Mouse (Mus musculus) kidney, postnatal 10 days (tissue): Measurements from ENCODE around the gene Cbx5.
"Not testable (repeated sequence)": the region's sequence is repeated elsewhere in the genome, so short reads cannot be mapped to it uniquely, and the experiment has no call there.

Experiments used
- DNase-seq: peaks from one replicate; pipeline ENCODE4 v3.0.0; 2021; ENCODE audit warnings: mixed read lengths

Cbx5 gene

DNA sequence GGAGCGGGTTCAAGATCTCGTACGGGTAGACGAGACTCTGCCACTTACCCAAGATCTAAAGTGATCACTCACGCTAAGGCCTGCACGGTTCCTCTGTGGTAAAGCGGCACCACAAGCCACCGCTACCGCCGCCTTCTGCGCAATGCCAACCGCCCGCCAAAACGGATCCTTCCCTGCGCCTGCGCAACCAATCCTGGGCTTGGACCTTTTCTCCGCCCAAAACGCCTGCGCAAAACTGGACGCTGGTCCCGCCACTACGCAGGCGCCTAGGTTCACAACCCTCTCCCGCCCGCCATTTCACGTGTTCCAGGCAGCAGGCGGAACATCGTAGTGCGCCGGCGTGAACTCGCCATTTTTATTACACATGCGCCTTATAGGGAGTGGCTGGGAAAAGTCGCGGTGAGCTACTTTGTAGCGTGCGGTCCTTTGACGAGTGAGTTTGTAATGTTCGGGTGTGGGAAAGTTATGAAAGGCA lies at the start of gene Cbx5:
TSS of gene Cbx5 (minus strand) at position 132 of the 475 bp plus-strand sequence.
- peak; percentile 99 for DNase-seq

DNA sequence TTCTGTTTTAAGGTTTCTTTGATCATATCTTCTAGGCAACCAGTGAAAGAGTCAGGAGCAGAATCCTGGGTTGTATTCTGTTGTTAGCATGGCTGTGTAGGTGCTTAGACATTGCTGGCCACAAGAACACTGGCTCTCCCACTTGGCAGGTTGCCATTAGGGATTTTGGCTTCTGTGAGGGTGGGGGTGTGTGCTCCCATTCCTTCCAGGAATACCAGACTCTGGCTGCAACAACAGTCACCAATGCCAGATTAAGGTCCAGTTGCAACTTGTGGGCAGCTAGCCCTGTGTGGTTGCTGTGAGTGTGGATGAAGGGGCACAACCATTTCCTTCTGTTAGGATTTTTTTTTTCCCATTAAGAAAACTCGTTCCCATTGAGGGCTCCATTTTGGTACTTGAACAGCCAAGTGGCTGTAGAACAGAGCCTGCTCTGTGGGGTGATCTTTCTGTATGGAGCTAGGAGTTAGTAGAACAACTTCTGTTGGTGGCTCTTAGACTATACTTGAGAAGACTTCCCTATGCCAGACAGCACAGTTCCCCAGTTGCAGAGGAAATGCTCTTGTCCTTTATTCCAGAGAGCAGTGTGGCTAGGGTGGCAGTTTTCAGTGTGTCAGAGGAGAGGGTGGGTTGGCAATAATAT lies 46.3 kb upstream of the Cbx5 start:
- peak; percentile 56 for DNase-seq

DNA sequence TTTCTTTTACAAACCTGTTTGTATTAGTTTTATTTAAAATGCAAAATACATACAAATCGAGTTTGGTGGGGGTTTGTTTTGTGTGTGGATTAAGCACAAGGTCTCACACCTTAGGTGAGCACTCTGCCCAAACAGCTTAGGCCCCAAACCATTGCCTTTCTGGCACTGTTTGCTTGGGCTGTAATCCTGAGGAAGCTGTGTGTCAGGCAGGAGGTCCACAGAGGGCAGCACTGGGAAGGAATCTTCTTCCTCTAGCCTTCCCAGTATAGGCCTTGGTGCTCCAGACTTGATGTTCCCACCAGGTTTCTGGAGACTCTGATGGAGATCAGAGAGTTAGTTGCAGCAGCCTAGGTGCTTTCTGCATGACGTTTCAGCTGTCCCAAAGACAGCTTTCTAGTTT lies 45.0 kb upstream of the Cbx5 start:
- no peak for DNase-seq

DNA sequence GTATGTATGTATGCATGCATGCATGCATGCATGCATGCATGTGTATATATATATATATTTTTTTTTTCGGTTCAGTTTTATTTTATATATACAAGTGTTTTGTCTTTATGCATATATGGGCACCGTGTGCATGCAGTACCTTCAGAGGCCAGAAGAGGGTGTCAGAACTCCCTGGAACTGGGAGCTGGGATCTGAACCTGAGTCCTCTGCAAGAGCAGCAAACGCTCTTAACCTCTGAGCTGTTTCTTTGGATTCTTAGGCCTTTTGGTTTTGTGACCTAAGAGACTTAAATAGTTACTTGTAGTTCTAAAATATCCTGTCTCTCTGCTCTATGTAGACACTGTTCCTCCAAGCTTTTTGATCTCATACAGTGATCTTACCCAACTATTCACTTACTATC lies 44.5 kb upstream of the Cbx5 start:
- DNase-seq, result peak; percentile 70

DNA sequence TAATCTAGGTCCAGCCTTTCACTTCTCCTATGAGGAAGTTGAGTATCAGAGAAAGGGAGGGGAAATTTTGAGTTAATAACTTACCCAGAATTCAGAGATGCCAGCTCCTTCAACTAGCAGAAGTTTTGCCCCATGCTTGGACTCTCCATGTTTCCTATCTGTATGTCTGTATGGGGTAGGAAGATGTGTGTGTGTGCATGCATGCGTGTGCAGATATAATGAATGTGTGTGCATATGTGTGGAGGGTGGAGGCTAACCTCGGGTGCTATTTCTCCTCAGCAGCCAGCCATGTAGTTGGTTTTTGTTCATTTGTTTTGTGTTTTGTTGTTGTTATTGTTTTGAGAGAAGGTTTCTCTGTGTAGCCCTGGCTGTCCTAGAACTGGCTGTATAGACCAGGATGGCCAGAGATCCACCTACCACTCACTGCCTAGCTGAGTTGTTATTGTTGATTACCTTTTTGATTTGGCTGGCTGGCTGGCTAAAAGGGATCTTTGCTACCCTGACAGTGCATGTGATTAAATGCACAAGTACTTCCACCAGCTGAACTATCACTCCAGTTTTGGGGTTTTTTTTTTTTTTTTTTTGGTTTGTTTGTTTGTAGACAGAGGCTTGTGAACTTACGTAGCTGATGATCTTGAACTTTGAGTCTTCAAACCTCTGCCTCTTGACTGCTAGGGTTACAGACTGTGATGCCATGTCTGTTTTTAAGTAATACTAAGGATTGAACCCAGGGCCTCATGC lies 42.0 kb upstream of the Cbx5 start:
- DNase-seq, result no peak

DNA sequence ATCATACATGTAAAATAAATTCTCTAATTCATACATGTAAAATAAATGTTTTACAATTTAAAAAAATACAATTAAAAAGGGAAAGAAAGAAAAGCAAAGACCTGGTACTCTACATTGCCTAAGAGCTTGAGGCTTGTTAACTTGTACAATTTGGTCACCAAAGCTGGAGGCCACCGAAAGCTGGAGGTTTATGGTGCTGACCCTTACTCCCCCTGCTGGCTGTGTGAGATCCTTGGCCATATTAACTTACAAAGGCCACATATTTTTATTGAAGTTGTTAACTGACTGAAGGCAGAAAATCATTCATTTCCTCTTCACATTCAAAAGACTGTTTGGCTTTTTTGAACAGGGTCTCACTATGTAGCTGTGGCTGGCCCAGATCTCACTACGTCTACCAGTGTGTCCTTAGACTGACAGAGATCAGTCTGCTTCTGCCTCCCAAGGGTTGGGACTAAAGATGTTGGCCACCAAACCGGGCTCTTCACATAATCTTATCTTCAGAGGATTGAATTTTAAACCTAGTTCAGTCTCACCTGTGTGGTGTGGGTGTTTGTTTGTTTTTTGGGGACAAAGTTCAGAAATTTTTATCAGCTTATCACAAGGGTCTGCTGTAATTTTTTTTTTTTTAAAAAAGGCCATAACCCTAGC lies 41.3 kb upstream of the Cbx5 start:
- DNase-seq, result peak; percentile 67

DNA sequence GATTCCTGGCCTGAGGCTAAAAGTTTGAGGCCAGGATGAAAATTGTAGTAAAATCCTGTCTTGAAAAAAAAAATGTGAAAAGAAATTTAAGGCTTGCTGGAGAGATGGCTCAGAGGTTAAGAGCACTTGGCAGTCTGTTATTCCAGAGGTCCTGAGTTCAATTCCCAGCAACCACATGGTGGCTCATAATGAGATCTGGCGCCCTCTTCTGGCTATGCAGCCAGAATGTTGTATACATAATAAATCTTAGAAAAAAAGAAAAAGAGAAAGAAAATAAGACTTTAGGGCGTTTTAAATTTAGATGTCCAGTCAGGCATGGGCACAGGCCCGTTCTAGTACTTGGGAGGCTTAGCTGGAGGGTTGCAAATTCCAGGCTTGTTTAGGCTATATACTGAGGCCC lies 40.1 kb upstream of the Cbx5 start:
- DNase-seq, result peak; percentile 74

DNA sequence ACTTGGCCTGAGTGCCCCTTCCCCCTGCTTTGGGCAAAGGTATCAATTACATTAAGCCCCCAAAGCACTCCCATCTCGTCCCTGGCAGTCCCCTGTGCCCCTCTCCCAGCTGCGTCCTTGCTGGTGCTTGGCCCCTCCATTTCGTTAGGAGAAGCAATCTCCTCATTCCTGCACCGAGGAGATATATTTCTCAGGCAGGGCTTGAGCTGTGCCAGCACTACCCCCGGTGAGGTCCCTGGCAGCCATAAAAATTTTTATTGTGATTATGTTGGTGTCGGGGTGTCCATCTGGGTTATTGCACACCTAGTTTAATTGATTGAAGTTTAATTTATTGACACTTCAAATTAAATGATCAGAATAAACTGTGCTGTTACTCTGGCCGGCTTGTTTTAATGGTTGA lies 38.3 kb upstream of the Cbx5 start:
- DNase-seq, result no peak

DNA sequence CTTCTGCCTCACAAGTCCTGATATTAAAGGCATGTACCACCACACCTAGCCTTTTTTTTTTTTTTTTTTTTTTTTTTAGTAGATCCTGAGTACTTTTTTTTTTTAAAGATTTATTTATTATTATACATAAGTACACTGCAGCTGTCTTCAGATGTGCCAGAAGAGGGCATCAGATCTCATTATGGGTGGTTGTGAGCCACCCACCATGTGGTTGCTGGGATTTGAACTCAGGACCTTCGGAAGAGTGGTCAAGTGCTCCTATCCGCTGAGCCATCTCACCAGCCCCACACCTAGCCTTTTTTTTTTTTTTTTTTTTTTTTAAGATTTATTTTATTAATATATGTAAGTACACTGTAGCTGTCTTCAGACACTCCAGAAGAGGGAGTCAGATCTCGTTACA lies 36.3 kb upstream of the Cbx5 start:
- not testable (repeated sequence) for DNase-seq

DNA sequence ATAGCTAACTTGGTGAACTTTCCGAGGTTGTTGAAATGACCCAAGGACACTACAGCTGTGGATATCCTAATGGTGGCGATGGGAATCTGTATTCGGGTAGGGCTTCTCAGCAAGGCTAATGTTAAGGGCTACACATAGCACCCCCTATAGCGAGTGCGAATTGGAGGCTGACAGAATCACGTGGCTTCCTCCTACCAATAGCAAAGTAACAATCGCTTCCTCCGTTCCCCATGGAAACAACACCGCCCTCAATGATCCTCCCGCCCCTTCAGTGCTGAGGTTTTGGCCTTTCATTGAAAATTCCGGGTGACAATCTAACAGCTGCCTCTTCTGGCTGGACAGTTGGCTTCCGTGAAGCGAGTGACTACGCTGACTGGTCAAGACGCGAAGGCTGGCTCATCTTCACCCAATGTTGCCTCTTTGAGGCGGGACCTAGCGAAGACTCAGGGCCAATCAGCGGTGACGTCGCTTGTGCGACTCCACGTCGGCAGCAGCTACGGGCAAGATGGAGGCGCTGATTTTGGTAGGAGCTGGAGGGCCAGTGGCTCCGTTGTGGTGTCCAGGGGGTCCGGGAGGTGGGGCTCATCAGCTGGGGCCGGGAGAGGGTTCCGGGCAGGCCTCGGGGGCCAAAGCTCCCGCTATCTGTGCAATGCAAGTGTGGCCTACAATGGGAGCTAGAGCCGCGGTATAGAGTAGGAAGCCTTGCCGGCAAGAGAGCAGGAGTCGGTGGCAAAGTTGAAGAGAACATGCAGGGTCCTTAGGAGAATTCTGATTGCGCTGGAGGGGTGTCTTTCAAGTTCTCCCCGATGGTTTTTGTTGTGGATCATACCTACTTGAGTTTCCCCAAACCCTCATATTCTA lies 33.0 kb upstream of the Cbx5 start, which contains the start of gene Copz1:
TSS of gene Copz1 (plus strand) at position 296 of the 861 bp plus-strand sequence.
- DNase-seq, result peak; percentile 97

DNA sequence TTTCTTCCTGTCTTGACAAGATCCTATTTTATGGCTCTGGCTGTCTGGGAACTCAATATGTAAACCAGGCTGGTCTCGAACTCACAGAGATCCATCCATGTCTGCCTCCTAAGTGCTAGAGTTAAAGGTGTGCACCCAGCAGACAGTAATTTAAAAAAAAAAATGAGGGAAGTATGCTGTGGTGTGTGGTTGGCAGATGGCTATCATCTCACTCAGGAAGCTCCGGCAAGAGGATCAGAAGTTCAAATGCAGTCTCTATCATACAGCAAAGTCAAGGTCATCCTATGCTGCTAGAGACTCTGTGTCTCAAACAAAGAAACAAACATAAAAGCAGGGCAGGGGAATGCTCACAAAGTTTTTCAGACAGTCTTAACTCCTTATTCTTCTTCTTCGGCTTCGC lies 29.3 kb upstream of the Cbx5 start:
- no peak for DNase-seq

DNA sequence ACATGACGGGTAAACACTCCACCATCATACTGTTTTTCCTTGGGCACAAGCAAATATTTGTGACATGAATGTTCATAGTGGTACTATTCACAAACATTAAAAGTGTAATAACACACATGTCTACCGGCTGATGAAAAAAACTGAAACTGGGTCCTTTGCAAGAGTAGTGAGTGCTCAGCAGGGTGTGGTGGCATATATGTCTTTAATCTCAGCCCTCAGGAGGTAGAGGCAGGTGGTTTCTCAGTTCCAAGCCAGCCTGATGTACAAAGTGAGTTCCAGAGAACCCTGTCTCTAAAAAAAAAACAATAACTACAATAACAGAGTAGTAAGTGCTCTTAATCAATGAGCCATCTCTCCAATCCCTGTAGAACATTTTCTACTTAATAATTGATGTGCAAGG lies 25.2 kb upstream of the Cbx5 start:
- no peak for DNase-seq

DNA sequence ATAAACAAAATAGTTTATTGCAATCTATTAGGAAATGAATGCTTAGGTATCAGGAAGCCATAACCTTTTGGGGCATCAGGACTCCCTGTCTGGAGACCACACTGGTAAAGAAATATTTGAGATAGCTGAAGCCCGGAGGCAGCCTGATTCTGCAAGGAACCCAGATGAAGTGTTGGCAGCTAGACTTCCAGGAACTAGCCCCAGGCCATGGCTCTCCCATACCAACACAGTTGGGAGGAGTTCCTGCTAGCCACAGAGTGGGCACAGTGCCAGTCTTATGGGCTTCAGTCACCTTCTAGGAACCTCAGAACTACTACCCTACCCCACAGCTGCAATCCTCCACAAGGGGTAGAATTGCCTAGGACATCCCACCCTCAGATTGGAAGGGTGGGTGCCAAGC lies 20.4 kb upstream of the Cbx5 start:
- peak; percentile 44 for DNase-seq

DNA sequence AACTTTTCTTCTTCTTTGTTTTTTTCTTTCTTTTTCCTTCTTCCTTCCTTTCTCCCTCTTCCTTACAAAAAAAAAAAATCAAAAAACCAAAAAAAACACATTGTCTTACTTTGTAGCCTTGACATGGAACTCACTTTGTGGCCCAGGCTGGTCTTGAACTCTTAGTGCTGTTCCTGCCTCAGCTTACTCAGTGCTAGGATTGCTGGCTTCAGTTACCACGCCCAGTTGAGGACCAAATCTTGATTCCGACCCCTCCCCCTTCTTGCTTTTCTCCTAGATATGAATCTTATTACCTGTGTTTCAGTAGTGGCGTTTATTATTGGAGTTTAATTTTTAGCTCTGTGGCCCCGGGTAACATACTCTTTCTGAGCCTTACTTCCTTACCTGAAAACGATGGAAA lies 19.5 kb upstream of the Cbx5 start:
- no peak for DNase-seq

DNA sequence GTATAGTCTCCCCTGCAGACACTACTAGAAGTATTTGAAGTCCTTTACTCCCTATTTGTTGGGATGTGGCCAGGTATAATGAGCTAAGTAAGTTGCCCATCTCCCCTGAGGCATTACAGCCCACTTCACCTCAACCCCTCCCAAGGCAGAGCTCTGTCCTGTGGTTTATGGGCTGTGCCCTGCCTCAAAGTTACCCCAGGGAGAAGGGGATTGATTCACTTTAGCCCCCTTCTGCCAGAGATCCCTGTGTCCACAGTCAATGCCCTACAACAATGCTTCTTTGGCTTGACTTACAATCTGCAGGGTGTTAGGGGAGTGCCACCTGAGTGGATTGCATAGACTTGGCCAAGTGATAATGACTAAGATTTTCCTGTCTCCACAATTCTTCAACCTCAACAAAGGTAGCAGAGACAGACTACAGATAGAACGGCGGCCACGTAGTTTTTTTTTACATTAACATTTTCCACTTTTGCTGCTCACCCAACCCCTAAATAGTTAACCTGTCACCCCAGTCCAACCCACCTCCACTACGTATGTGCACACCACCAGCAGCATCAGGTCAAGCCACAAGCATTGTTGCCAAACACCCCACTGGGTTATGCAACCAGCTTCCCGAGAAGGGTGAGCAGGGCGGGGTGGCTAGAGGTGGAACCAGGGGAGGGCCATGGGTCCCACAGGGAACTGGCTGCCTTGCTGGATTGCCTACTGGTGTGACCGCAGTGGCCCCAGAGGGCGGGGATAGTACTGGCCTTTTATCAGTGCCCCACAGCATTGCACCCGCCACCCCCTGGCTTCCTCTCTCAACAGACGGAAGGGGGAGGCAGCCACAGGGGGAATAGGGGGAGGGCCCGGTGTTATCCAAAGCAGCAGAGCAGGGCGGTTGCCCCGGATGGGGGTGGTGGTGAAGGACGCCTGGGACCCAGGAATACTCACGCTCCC lies 18.4 kb upstream of the Cbx5 start, which contains the start of gene Nfe2:
TSS of gene Nfe2 (minus strand) at position 614 of the 939 bp plus-strand sequence.
- DNase-seq, result peak; percentile 66

DNA sequence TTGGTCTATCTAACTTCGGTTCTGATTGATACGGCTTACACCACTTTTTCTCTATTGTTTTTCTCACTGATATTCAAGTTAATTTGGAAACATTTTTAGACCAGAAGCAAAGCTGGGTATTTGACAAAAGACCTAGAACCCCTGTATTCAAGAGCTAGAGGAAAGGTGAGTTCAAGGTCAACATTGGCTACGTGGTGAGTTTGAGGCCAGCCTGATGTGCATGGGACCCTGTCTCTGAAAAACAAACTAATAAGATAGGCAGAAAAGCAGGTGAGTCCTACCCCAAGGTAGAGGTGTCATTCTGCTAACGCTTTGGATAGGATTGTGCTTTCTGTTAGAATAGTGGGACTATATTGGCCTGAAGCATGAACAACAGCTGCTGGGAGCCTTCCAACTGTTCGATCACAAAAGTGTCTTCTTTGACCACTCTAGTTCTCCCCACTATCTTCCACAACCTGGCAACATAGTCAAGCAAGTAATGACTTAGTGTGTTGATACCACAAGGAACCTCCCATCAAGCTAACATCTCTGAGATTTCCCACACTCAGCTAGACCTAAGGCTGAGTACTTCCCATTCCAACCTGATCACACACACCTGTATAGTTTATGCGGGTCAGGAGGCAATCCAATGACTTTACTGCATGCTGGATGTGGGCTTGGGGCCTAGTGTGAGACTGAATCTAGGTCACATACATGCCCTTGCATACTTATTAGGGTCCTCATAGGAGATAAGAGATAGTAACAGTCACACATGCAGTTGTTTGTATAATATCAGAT lies 16.8 kb upstream of the Cbx5 start:
- DNase-seq, result no peak

DNA sequence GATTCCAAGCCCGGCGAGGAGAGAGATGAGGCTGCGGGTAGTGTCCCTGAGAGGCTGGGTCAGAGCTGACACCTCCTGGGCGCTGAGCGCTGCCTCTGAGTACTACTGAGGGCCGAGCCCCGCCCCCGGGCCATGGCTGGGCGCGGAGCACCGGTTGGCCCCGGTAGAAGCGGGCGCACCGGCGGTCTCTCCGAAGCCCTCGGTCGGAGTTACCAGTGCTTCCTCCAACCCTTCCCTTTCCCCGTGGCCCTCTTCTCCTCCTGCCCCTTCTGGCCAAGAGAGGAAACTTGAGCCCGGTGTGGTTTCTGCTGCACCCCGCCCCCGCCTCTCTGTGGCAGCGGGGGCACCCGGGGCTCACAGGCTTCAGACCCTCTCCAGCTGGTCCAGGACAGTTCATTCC lies 15.6 kb upstream of the Cbx5 start:
- peak; percentile 63 for DNase-seq

DNA sequence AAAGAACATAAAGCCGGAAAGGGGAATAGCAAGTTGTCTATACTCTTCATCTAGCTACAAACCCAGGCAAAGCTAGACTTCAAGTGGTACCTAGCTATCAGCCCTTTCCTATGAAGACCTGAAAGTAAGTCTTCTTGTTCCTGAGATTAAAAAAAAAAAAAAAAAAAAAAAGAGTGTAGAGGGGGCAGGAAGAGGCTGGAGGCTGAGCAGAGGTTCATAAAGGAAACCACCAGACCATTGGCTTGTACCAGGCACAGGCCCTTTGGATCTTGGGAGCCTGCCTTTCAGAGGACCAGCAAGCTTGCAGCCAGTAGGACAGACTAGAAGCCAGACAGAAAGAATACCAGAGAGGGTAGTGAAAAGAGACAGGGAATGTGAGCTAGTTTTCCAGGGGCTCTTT lies 13.7 kb upstream of the Cbx5 start:
- DNase-seq, result no peak

DNA sequence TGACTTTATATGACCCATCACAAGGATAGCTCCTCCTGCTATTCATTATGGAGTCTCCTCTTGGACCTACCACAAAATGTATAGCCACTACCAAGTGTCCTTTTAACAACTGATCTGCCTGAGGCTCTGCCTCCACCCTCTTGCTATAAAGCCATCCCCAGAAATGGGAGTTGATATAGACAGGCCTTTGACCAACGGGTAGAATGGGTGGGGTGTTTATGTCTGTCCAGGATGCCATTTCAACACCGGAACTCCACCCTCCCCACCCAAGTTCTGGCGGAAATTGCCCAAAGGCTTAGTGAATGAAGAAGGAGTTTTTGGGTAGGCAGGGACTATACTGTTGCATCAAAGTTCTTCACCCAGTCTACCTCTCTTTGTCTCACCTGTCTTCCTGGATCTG lies 13.0 kb upstream of the Cbx5 start:
- DNase-seq, result no peak

DNA sequence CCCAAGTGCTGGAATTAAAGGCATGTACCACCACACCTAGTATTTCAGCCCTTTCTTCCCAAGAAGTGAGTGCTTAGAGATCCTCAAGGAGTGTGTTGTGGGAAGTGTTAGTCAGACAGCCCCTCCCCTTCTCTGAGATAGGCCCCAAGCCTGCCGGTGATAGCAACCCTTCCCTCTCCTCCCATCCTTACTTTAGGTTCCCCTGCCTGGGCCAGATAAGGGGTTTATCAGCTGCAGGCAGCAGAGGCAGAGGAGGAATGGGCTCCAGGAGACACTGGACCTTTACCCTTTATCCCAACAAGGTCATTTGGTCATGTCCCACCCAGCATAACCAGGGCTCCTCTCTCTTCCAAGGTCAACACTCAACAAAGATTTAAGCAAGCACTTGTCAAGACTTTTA lies 12.0 kb upstream of the Cbx5 start:
- no peak for DNase-seq

DNA sequence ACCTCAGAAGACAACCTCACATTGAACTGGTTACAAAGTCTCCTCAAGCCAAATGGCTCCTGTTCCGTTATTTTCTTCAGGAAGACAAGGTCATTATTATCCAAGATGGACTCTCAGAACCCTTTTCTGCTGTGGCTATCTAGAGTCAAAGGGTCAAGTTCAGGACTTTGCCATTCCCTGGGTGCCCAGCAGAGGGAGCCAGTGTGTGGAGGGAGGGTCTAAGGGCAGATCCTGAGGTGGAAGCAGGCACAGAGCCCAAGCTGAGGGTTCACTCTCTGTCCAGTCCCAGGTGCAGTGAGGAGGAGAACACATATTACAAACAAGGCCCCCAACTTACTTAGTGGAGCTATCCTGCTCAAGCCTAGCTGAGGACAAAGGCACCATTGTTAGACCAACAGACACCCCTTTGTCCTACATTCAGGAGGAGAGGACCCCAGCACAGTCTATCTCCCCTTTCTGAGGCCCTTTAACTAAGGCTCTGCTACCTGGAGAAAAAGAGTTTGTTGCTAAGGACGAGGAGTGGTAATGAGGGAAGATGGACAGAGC lies 10.7 kb upstream of the Cbx5 start:
- peak; percentile 77 for DNase-seq
